Mouse (Mus musculus) bone marrow macrophage, adult 2 months (primary cell): ENCODE measurements around the gene Phospho1.

ENCODE experiments used
- CTCF ChIP-seq: IDR thresholded peaks from 2 replicates; pipeline ENCODE4 v1.5.1; 2012; ENCODE audit warnings: low read depth, mild to moderate bottlenecking, low read length, moderate library complexity
- POLR2A ChIP-seq: IDR thresholded peaks from 2 replicates; pipeline ENCODE4 v1.6.1; 2012; ENCODE audit warnings: mild to moderate bottlenecking, low read depth, low read length, borderline replicate concordance

DNA sequence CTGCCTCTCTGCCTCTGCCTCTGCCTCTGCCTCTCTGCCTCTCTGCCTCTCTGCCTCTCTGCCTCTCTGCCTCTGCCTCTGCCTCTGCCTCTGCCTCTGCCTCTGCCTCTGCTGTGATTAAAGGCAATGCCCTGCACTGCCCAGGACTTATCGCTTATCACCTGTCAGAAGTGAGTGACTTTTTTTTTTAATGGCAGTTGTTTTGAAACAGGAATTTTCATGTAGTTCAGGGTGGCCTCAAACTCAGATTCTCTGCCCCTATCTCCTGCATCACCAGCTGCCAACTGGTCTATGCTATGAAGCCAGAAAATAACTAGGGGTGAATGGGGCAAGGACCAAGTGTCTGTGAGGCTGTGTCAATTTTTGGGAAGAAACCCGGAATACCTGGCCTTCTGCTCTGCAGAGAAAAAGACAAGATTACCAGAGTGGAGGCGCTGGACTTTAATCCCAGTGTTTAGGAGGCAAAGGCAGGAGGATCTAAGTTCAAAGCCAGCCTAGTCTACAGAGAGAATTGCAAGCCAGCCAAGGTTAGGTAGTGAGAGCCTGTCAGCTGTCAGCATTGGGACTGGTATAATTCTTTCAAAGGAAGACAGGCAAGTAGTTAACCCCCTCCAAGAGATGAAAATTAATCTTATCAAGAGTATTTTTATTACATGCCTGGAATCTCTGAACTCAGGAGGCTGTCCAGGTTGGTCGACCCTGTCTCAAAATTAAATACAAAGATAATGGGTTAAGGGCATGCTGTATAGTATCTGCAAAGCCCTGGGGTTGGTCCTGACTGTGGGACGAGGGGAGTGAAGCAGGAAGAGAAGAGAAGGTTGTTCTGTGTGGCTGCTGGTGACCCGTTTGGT lies 2.2 kb downstream of the Phospho1 start:
- no peak for TF ChIP-seq CTCF
- no peak for TF ChIP-seq POLR2A
